Mouse (Mus musculus) 416B (cell line): ENCODE data around the gene Gkn1.

Source experiments
- DNase-seq: peaks from one replicate; pipeline ENCODE4 v3.0.0; 2011; ENCODE audit warnings: low read depth

Gkn1 gene

DNA sequence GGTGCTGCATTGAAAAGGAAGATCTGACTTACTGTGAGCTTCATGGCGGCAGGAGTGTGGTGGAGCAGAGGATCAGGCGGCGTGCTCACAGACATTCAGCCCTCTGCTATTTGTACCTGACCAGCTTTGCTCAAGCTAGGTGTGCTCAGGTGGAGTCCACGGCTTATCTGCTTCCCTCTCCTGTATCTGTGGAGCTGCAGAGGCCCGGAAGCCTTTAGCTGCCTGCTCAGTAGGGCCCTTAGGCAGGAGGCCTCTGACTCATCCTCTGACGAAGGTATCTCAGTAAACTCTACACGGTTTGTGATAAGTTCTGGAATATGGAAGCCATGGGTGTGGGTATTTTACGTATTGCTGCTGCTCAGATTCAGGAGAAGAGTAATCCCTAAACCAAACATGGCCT, at the start of gene Gkn1:
Gene Gkn1, minus strand, starts transcription at position 114 of the 400 bp plus-strand sequence.
- DNase-seq = no peak

DNA sequence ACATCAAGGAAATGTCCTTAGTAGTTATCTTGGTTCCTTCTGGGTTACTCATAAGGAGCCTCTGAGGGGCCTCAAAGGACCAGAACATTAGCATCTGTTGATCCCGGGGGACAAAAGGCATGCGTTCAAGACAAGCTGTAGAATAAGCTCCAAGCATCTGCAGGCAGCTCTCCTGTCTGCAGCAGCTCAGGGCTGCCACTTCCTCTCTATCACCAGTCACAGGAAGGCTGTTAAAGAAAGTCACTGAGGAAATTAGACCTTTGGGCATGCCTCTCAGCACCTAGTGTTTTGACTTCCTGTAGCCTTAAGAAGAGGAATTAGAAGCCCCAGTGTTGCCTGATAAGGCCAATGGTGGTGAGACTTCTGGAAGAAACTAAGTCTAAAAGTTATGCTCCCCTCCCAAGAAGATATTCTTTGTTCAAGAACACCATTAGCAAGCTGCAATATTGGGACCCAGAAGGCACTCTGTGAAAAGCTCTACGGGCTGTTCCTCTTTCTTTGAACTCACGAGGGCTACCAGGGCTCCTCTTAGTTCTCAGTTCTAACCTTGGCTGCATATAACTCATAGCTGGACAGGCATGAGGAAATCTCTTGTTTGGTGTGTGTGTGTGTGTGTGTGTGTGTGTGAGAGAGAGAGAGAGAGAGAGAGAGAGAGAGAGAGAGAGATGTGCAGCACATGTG, 49.3 kb upstream of the Gkn1 start:
- DNase-seq = peak; percentile 75

DNA sequence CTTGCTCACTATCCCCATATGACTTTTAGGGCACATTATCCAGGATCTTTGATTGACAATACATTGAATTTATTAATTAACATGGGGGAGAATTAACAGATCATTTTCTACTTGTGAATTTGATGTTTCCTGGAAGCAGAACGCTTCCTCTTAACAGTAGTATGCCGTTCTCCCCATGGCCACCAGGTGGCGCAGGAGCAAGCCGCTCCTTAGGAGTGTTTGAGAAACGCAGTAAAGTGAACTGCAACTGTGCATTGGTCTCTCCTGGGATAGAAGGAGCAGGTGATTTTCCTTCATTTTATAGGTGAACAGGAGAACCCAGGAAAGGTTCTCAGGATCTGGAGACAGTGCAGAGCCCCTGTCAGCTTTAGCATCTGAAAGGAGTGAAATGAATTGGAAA, 48.4 kb upstream of the Gkn1 start:
- DNase-seq = peak; percentile 78

DNA sequence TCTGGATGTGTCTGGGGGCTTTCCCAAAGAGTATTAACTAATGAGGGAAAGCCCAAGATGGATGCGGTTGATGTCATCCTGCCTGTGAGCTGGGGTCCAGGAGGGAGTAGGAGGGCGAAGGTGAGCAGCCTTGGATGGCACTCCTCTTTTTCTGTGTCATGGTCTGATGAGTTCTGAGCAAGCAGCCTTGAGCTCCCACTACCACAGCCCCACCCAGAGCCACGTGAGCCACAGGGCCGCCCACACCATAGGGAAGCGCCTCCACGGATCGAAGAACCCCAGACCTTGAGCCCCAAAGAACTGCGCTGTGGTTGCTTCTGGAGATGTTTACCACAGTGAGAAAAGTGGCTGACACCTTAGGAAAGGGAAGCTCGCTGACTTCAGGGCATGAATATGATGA, 44.0 kb upstream of the Gkn1 start:
- no peak for DNase-seq

DNA sequence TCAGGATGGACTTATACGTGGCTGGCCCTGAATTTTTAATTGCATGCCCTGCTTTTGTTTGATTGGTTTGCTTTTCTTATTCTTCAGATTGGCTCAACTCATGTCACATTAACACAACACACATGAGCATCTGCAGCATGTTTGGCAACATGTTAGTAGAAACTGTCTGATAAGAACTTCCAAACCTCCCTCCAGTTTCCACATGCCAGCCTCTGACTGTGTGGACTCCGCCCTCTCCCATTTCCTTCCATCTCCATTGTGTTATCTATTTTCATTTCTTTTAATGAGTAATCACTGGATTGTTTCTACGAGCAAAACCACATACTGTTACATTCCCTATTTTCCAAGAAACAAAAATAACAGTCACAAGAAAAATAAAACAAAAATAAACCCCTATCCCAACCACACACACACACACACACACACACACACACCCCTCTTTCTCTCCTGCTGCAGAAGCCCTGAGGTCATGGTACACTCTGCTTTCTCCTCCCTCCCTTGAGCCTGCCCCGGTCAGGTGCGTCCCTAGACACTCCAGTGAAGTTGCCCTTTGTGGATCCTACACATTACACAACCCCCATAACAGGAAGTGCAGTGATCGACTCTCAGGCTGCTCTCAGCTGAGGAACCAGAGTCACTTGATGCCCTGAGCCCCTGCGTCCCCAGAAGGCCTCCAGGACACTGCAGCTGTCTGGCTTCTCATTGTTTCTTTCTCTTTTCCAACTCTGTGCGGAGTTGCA, 42.9 kb upstream of the Gkn1 start:
- DNase-seq = no peak

DNA sequence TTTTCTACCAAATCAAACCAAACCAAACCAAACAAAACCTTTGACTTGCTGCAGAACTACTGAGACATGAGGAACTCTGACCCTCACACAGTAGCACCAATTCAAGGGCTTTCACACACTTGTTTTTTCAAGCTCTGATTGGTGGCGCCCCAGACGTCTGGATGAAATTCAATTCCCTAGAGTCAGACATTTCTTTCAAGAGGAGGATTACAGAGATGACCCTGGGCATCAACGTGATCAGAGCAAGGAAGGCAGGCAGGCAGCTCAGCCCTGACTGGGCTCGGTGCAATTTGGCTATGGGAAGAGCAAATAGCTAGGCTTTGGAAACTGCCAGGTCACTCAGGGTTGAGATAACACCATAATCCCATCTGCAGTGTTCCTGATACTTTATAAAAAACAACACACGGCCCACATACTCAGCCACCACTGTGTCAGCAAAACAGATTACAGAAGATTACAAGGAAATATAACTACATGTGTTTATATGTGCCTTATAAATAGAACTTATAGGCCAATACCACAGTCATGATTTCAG, 38.8 kb upstream of the Gkn1 start:
- DNase-seq = no peak

DNA sequence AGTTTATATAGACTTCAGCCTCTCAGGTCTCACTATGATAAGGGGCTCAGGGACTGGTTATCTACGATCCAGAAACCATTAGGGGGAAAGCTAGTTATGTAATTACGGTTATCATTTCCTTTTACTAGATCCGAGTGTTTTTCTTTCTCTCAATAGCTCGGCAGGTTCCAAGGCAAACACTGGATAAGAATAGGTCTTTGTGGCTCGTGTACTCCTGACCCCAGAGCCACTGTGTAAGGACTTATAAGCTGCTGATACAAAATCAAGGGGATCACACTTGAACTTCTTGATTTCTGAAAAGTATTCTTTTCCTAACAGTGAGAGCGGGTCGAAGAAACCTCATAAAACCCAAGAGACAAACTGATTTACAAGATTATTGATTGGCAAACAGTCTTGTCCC, 38.1 kb upstream of the Gkn1 start, which contains the start of gene Gkn3:
Gene Gkn3, minus strand, starts transcription at position 59 of the 400 bp plus-strand sequence.
- DNase-seq = no peak

DNA sequence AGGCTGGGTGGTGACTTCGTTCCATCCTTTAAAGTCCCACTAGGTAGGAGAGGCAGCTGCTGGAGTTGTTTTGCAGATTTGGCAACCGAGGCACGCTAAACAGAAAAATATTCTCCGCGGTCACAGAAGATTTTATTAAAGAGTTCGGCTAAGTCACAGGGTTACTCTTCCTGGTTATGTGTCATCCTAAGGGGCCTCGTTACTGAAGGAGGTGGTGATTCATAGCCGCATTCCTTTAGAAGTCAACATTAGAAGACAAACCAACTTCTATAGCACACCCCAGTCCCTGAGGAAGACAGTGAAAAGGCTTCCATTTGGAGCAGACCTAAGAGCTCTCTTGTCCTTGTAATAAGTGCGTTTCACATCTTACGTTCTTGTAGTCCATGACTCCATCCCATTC, 35.9 kb upstream of the Gkn1 start:
- DNase-seq = no peak

DNA sequence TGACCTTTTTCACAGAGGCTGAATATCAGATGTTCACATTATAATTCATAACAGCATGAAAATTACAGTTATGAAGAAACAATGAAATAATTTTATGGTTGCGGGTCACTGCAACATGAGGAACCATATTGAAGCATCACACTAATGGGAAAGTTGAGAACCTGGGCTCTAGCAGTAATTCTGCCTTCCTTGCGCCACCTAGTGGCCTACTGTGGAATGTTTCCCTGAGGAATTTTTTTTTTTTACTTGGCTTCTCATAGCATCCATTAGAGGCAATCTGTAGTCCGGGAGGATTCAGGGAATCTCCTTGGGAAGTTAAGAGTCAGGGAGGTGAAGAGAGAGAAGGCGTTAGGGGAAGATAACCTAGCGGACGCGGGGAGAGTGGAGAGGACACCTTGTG, 35.5 kb upstream of the Gkn1 start:
- peak; percentile 54 for DNase-seq

DNA sequence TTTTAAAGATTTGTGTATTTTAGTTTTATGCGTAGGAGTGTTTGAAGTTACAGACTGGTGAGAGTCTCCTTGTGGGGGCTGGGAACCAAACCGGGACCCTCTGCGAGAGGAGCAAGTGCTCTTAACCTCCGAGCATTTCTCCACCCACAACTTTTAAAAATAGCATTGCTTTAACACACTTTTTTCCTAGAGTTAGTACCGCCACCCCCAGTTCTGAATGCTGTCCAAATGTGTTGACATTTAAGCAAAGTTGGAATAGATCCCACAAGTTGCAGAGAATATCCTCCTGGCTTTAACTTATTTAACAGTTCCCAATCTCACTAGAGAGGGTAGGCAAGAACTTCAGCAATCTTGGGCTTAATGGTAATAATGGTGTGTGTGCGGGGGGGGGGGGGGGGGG, 34.0 kb upstream of the Gkn1 start:
- no peak for DNase-seq

DNA sequence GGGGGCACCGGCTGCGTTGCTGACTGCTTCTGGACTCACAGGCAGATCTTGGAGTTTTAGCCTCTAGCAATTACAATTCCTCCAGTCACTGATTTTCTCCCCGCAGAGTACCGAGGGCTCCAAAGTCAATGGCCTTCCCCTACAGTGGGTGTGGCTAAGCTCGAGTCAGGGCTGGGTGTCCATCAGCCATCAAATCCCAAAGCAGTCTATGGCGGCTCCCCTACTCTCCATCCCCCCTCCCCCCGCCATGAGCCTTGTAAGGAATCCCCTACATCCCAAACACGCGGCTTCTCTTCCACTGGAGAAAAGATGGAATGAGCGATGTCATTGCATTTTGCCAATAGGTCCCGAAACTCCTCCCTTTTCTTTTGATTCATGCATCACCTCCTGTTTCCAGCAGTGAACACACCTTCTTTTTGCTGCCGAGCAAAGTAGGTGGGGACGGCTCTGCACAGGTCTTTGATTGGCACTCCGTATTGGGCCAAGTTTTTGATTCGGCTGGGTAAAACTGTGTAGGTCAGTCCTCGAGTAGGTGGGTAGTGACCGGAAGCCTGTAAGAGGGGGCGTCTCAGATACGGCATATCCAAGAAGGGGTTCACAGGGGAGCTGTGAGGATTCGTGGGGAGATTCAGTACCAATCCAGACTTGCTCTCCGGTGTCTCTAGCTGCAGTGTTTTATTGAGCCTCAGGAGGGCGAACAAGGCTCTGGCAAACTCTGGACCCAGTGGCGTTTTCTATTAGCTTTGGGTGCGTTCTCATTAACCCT, 33.4 kb upstream of the Gkn1 start:
- DNase-seq = peak; percentile 11

DNA sequence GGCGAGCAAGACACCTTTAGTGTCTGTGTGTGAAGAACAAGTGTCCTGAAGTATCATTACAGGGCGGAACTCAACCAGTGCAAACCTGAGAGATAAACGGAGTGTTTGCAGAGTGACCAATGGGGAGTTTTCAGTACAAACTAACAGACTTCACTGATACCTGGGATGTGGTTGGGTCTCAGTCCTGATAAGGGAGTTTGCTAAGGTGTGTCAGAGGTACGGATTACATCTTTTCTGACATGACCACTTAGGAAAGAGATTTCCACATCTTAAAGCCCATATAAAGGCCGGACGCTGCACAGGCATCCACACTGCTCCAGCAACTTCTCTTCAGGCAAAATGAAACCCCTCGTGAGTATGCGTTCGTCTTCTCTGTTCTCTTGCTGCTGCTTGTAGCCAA, 22.3 kb upstream of the Gkn1 start, which contains the start of gene Gkn2:
Gene Gkn2, plus strand, starts transcription at position 301 of the 400 bp plus-strand sequence.
- no peak for DNase-seq

DNA sequence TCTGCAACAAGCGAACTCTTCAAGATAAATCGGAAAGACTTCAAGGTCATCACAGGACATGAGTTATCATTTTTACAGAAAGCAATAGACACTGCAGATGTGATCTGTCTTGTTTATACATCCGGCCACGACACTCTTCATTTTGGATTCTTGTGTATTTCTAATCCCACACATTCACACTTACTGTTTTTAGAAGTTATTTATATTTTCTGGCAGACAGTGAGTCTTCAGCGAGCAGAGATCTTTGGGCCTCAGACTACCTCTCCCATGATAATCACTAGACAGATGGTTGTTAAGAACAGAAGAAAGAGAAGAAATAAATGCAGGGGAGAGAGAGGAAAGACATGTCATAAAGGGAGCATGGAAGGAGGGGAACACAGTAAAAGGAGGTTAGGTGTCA, 18.5 kb upstream of the Gkn1 start:
- DNase-seq = no peak

DNA sequence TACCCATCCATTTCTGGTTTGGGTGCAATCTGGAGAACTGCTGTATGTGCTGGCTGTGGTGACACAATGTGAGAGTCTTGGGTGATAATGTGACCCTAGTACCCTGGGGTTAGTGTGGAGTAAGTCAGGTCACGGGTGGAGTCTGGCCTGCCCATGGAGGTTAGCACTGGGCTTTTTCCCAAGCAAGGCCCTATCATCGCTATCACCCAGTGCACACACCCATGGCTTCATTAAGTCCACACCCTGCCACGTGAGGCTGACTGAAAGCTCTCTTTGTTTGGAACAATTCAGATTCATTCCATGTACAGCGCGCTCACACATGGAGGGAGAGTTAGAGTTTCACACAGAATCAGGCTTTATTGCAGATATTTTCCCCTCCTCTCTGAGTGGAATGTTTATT, 3.7 kb upstream of the Gkn1 start:
- DNase-seq = no peak

DNA sequence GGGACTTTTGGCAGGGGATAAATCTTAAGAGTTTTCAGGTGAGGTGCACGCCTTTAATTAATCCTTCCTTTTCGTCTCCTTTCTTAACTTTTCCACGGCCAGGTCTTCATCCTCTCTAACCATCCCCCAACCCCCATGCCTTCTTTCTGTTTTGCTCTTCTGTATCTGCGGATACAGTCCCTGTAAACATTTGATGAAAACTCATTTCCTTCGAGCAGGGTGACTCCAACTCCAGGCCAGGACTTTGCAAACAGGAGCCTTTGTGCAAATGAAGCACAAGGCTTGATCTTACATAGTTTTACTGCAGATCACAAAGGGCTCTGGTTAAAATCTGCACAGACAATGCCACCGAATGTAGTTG, 14.8 kb downstream of the Gkn1 start:
- no peak for DNase-seq

DNA sequence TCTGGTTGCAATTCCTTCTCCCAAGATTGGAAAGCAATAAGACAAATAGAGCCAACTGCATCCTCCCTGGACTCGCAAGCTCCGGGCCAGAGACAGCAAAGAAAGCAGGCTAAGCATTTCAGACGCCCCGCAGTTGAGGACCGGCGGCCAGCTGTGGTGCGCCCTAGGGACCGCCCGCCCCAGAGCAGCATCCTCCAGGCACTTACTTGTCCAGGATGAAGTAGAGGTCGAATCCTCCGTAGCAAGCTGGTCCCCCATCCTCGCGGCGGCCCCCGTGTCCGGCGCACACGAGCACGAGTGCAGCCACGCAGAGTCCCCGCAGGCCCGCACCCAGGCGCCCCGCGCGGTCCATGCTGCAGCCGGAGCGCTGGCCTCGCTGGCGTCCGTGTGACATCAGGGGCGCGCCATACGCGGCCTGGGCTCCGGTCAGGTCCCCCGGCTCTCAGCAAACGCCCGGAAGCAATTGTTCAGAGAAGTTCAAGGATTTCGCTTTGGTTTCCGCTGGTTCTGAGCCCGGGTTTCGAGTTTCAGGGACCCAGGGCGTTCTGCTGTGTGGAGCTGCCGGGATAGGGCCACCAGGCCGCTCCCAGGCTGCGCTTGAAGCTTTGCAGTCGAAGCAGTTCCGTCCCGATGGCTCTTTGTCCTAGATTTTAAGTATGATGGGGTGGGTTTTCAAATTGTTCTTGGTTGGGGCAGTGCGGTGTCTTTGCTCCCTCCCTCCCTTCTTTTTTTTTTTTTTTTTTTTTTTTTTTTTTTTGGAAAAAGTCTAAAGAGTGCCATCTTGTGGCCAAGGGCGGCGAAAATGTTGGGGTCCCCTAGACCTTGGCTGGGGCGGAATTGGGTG, 15.4 kb downstream of the Gkn1 start, which contains the start of gene Antxr1:
Gene Antxr1, minus strand, starts transcription at position 731 of the 844 bp plus-strand sequence.
- DNase-seq = no peak

DNA sequence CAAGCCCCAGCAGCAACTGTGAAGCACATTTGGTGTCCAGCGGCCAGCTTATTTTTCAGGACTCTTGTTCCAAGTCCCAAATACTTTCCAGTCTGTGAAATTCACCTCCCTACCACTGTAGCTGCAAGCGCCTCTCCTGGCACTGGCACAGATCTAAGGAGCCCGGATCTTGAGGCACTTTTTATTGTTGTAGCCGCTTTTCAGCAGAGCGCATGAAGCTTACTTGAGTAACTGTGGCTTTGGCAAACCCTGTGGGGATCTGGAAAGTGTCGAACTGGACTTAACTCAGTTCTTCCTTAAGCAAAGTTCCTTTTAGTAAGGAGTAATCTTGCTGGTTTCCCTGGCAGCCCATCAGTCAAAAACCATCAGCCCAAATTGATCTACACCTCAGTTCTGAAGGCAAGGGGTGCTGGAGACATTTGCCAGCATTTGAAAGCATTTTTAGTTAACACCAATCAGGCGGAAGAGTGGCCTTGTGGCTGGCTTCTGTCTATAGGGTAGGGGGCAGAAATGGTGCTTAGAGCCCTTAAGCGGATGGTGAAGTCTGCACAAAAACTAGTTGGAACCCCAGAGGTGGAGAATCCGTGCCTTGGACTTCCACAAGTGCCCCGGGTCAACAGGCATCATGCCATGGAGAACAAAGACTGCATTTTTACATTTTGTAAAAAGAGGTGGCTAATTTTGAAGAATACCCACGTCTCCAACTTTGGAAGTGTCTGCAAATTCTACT, 16.2 kb downstream of the Gkn1 start:
- DNase-seq = no peak

DNA sequence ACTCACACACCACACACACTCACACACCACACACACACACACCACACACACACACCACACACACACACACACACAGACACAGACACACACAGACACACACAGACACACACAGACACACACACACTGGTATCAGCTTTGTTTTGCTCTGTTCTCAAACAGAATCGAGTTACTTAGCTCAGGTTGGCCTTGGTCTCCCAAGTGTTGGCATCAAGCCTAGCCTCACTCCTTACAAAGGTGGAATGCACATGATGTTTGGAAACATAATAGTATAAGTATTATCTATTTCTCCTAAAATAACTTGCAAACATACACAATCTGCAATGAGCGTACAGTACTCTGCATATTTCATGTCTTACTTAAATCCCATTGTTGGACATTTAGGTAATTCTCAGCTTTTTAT, 18.4 kb downstream of the Gkn1 start:
- DNase-seq = no peak

DNA sequence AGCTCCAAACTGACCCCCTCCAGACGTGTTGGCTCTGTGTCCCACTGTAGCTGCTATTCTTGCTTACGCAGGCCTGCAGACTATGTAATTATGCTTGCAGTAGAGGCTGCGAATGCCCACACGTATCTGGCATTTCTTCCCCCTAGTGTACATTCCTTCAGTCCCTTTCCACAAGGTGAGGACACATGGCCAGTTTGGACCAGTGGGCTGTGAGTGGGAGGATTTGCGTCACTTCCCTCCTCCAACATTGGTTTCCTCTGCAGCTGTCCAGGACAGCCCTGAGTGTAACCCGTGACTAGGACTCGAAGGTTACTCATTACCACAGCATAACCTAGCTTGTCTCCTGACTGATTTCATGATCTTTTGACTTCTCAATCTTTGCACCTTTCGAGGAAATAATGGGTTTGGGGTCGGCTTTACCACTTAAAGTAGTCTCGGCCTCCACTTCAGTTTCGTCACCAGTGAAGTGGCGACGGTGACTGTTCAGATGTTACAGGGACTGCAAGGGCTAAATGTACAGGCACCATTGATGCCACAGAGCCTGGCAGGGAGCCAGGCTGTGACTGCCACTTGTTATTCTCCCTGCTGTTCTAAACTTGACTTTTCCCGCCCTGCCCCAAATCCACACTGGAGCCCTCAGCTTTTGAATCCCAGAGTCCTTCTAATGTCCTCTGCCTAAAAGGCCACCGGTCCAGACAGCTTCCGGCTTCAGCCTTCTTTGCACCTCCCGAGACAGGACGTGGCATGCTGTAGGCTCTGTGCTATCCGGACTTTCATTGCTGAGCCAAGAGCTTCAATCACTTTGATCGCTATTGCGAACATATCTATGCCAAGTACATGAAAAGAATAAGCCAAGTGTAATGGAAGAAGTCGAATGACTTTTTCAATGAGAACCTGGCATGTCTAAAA, 22.2 kb downstream of the Gkn1 start:
- DNase-seq = peak; percentile 60

DNA sequence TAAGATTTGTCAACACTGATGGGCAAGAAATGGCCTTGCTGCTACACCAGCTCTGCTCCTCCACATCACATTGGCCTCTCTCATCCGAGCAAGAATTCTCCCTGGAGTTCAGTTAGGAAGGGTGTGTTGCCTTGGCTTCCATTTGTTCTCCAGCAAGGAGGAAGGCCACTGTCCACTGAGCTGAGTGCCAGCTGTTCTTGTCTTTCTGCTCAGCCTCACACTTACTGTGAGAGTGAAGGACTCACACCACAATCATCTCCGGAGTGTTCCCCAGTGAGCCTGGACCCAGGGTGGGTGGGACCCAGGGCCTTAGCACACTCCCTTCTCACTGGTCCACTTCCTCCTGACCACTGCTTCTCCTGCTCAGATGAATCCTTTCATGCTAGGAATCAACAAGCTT, 23.8 kb downstream of the Gkn1 start:
- no peak for DNase-seq
